Mouse (Mus musculus) ES-Bruce4 (cell line): Measurements from ENCODE around the gene Gm42791. TPM values are rescaled to one million over a fixed set of nuclear protein-coding genes. Genes with fewer than 3 reads are reported as not detected.
A peak's percentile ranks its signal among the peaks of the same experiment; 100 is the strongest.

Source experiments
- H3K27ac ChIP-seq: 2 replicates; pipeline ENCODE4 v1.5.1; 2012; ENCODE audit warnings: low read length, inconsistent platforms; ENCODE audit not compliant: insufficient read depth
- H3K27me3 ChIP-seq: 2 replicates; pipeline ENCODE4 v1.6.1; 2012; ENCODE audit warnings: mild to moderate bottlenecking, low read length, inconsistent platforms; ENCODE audit not compliant: control insufficient read depth, poor library complexity, insufficient read depth, severe bottlenecking
- H3K36me3 ChIP-seq: 2 replicates; pipeline ENCODE4 v1.6.1; 2012; ENCODE audit warnings: inconsistent platforms, mild to moderate bottlenecking, low read length, moderate library complexity; ENCODE audit not compliant: control insufficient read depth, poor library complexity, insufficient read depth, severe bottlenecking
- H3K4me1 ChIP-seq: one replicate; pipeline ENCODE4 v1.8.1; 2011; ENCODE audit warnings: low read length; ENCODE audit not compliant: control insufficient read depth, insufficient read depth
- H3K4me3 ChIP-seq: 2 replicates; pipeline ENCODE4 v1.5.1; 2011; ENCODE audit warnings: low read depth, mild to moderate bottlenecking, low read length
- H3K9ac ChIP-seq: 2 replicates; pipeline ENCODE4 v1.6.1; 2012; ENCODE audit warnings: low read depth, mild to moderate bottlenecking, inconsistent platforms; ENCODE audit not compliant: poor library complexity, severe bottlenecking
- H3K9me3 ChIP-seq: replicated peaks from 2 replicates; pipeline ENCODE4 v1.6.1; 2012; ENCODE audit warnings: mild to moderate bottlenecking, low read length, inconsistent platforms; ENCODE audit not compliant: control insufficient read depth, poor library complexity, insufficient read depth, severe bottlenecking
- CTCF ChIP-seq: IDR thresholded peaks from one replicate; pipeline ENCODE4 v1.8.1; 2011; ENCODE audit warnings: low read depth, low read length
- EP300 ChIP-seq: IDR thresholded peaks from 2 replicates; pipeline ENCODE4 v1.6.1; 2011; ENCODE audit warnings: low read depth, low read length; ENCODE audit not compliant: insufficient read depth
- POLR2A ChIP-seq: IDR thresholded peaks from one replicate; pipeline ENCODE4 v1.8.1; 2011; ENCODE audit warnings: low read length; ENCODE audit not compliant: insufficient read depth
- polyA plus RNA-seq: library from polyadenylated mRNA; stranded (reverse); fragments of >200 nt; gene quantifications from 2 replicates; pipeline ENCODE4 v1.2.4, GENCODE M21; 2011; ENCODE audit warnings: low read depth; ENCODE audit not compliant: missing spikeins, insufficient read depth, insufficient read length

The Gm42791 gene
- polyA plus RNA-seq, 1 experiment, result 4.8 TPM

DNA sequence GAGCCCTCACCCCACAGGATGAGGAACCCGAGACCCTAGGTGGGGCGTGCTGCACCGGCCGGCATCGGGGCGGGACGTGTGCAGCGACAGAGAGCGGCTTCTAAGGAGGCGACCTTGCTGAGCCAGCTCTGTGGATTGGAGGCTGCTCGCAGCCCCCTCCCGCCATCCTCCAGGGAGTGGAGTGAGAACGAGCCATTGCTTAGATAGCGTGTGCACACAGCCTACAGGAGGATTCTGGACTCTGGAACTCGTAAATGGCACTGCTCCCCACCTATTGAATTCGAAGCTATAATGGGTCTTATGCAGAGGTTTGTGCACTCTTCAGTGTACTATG, 65.9 kb downstream of the Gm42791 start, which contains the start of gene Katnal1:
Katnal1 (minus strand) TSS at position 205 of the 334 bp plus-strand sequence.
- Histone ChIP-seq H3K4me1 (peaks cover 3% of the 10 kb centered on the region), H3K9me3 (no peaks in the 10 kb centered on the region), H3K9ac (peak within 1 kb of the TSS; percentile 29), H3K36me3 (no peaks in the 10 kb centered on the region), H3K4me3 (peak within 1 kb of the TSS; percentile 90), H3K27ac (no peak within 1 kb of the TSS), H3K27me3 (no peaks in the 10 kb centered on the region)
- TF ChIP-seq CTCF, result no peak

DNA sequence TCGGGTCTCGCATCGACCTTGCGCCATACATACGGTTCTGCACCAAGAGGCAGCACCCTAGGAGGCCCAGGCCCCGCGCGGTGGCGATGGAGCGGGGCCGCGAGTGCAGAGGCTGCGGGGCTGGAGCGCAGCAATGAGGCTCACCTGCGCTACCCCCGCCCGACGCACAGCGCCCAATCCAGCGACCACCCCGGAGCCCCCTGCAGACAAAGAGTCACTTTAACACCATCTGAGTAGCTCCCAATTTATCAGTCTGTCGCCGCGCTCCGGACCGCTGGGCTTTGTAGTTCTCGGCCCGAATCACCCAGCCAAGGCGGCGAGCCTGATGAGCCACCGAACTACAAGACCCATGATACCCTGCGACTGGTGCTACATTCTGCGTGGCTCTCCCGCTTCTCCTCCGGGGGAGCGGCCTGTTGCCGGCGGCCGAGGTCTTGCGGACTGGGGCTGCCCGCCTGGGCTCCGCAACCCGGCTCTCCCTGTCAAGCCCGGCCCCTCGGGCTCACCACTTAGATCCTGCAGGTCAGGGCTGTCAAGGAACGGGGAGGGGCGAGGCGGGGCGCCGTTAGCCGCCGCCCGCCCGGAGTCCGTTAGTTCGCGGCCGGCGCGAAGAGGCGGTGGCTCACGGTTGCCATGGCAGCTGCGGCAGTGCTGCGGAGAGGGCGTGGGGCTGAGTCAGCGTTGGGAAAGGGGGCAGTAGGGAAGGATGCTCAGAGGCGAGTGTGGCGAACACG, 66.4 kb downstream of the Gm42791 start:
- Histone ChIP-seq H3K4me1 (peaks cover 3% of the 10 kb centered on the region), H3K36me3 (no peaks in the 10 kb centered on the region), H3K9me3 (no peaks in the 10 kb centered on the region), H3K9ac (peak overlapping the region; percentile 29), H3K27ac (no peak overlapping the region), H3K4me3 (peak overlapping the region; percentile 90), H3K27me3 (no peaks in the 10 kb centered on the region)
- peak; percentile 17 for TF ChIP-seq POLR2A
- no peak for TF ChIP-seq EP300

DNA sequence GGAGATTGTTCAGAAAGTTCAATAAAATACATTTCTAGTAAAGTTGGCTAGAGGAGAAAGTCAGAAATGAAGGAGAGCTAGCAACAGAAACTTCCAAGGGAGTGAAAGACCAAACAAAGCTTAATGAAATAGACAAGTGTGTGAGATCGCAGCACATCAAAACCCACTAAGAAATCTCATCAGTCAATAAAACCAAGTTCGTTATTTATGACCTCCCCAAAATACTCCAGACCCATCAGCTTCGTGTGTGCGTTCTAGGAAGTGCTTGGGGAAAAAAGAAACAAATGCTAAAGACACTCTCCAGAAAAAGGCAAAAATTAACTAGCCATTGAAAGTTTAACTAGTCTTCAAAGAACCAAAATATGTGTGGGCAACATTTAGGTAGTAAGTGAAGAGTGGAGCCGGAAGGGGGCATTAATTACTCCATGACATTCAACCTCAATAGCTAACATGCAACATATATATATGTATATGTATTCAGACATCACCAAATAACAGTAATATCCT, 67.2 kb downstream of the Gm42791 start:
- Histone ChIP-seq H3K27ac (no peak overlapping the region), H3K27me3 (no peaks in the 10 kb centered on the region), H3K9me3 (no peaks in the 10 kb centered on the region), H3K36me3 (no peaks in the 10 kb centered on the region), H3K4me1 (peaks cover 3% of the 10 kb centered on the region), H3K9ac (peak overlapping the region; percentile 29), H3K4me3 (peak overlapping the region; percentile 80; the same call in 1 of the 2 replicates)
- no peak for TF ChIP-seq EP300
- TF ChIP-seq POLR2A, result no peak
- no peak for TF ChIP-seq CTCF

DNA sequence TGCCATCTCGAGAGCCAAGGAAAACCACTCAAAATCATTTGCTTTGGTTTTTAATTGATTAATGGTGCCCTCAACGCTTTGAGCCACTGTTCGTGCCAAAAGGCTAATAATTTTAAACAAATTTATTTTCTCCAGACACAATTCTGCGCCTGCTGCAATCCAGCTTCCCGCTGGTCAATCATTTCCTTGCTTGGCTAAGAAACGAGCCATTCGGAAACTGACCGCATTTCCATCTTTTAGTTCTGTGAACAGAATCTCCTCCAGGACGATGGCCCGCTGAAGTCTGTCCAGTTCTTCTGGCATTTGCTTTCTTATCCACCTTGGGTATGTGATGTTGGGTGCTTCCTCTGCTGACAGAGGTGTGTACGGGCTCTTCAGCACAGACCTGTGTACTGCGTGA, 70.4 kb downstream of the Gm42791 start:
- H3K27ac ChIP-seq, result no peak overlapping the region
- H3K4me1 ChIP-seq, result no peaks in the 10 kb centered on the region
- no peaks in the 10 kb centered on the region for H3K27me3 ChIP-seq
- no peak overlapping the region for H3K4me3 ChIP-seq
- no peak overlapping the region for H3K9ac ChIP-seq
- TF ChIP-seq POLR2A (no peak), EP300 (no peak), CTCF (no peak)
- H3K9me3 ChIP-seq, result no peaks in the 10 kb centered on the region
- no peaks in the 10 kb centered on the region for H3K36me3 ChIP-seq

DNA sequence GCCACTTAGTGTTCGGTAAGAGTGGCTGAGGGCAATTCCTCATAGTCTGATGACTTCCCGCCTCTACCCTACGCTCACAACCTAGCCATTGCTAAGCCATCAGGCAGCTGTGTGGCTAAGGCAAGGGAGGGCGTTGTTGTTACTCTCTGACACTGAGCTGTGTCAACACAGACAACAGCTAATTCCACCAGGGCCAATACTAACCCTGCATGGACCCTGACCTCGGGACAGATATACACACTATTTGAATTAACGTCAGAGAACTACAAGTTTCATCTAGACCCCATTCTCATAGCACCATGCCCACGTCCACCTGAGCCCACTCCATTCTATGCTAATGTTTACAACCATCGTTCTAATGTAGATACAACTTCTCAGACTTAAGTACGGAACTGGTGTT, 70.9 kb downstream of the Gm42791 start:
- TF ChIP-seq CTCF (no peak), POLR2A (no peak), EP300 (no peak)
- H3K9me3 ChIP-seq, result no peaks in the 10 kb centered on the region
- H3K27ac ChIP-seq, result no peak overlapping the region
- H3K4me1 ChIP-seq, result no peaks in the 10 kb centered on the region
- H3K4me3 ChIP-seq, result no peak overlapping the region
- no peaks in the 10 kb centered on the region for H3K36me3 ChIP-seq
- H3K27me3 ChIP-seq, result no peaks in the 10 kb centered on the region
- H3K9ac ChIP-seq, result no peak overlapping the region

DNA sequence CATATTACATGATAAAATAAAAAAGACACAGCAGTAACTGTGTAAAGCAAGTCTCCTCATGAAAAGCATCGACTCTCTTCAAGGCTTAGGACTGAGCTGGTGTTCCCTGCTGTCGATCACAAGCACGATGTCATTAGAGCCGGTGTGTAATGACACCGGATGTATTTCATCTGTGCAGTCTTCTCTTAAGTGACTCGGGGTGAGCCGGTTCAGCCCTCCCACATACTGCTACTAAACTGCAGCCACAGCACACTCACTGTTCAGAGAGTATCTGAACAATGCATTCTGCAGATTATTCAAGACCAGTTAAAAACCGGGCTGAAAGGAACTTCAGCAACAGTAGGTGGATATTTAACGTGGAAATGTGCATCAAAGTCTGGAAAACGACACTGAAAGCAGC, 71.5 kb downstream of the Gm42791 start:
- H3K4me3 ChIP-seq, result no peak overlapping the region
- no peaks in the 10 kb centered on the region for H3K9me3 ChIP-seq
- H3K36me3 ChIP-seq, result no peaks in the 10 kb centered on the region
- no peak overlapping the region for H3K9ac ChIP-seq
- no peak overlapping the region for H3K27ac ChIP-seq
- no peaks in the 10 kb centered on the region for H3K4me1 ChIP-seq
- no peaks in the 10 kb centered on the region for H3K27me3 ChIP-seq
- TF ChIP-seq CTCF (no peak), POLR2A (no peak), EP300 (no peak)
